Mouse (Mus musculus): ENCODE measurements around the gene Adgrl4.

The Adgrl4 gene

GRCm38 (mm10) chr3:151488853-151489252 lies 51.2 kb downstream of the Adgrl4 start:
- no peak for DNase-seq (ENCODE audit: low spot score in 2 of 2)

- no peak for DNase-seq (ENCODE audit: low spot score in 2 of 2)
Measured at GRCm38 (mm10) chr3:151505606-151506005, 67.9 kb downstream of the Adgrl4 start.

GRCm38 (mm10) chr3:151511184-151511583 lies 73.5 kb downstream of the Adgrl4 start:
- no peak for DNase-seq (ENCODE audit: low spot score in 2 of 2)

- no peak for DNase-seq (ENCODE audit: low spot score in 2 of 2)
Measured at GRCm38 (mm10) chr3:151547182-151547581, 109.5 kb downstream of the Adgrl4 start.

GRCm38 (mm10) chr3:151551002-151551401 lies 113.3 kb downstream of the Adgrl4 start:
- DNase-seq (ENCODE audit: low spot score in 2 of 2) = no peak

- DNase-seq (ENCODE audit: low spot score in 2 of 2) = no peak
Measured at GRCm38 (mm10) chr3:151556635-151557034, 118.9 kb downstream of the Adgrl4 start.

GRCm38 (mm10) chr3:151557125-151557524 lies 119.4 kb downstream of the Adgrl4 start:
- DNase-seq (ENCODE audit: low spot score in 2 of 2) = no peak

GRCm38 (mm10) chr3:151557607-151558006 lies 119.9 kb downstream of the Adgrl4 start:
- DNase-seq (ENCODE audit: low spot score in 2 of 2) = no peak

GRCm38 (mm10) chr3:151558374-151558773 lies 120.7 kb downstream of the Adgrl4 start:
- DNase-seq (ENCODE audit: low spot score in 2 of 2) = no peak

- DNase-seq (ENCODE audit: low spot score in 2 of 2) = no peak
Measured at GRCm38 (mm10) chr3:151565664-151566621, 128.3 kb downstream of the Adgrl4 start.

GRCm38 (mm10) chr3:151566629-151567028 lies 128.9 kb downstream of the Adgrl4 start:
- DNase-seq (ENCODE audit: low spot score in 2 of 2) = no peak

- no peak for DNase-seq (ENCODE audit: low spot score in 2 of 2)
Measured at GRCm38 (mm10) chr3:151567541-151567940, 129.9 kb downstream of the Adgrl4 start.

- DNase-seq (ENCODE audit: low spot score in 2 of 2) = no peak
Measured at GRCm38 (mm10) chr3:151572089-151572488, 134.4 kb downstream of the Adgrl4 start.

- DNase-seq (ENCODE audit: low spot score in 2 of 2) = no peak
Measured at GRCm38 (mm10) chr3:151575292-151575691, 137.6 kb downstream of the Adgrl4 start.

GRCm38 (mm10) chr3:151576155-151576554 lies 138.5 kb downstream of the Adgrl4 start:
- DNase-seq (ENCODE audit: low spot score in 2 of 2) = no peak

GRCm38 (mm10) chr3:151591904-151592303 lies 154.2 kb downstream of the Adgrl4 start:
- DNase-seq (ENCODE audit: low spot score in 2 of 2) = no peak

Measured in urinary bladder, adult 18-20 months (tissue).